Mouse (Mus musculus): ENCODE measurements around the gene Chrdl1.

DNA sequence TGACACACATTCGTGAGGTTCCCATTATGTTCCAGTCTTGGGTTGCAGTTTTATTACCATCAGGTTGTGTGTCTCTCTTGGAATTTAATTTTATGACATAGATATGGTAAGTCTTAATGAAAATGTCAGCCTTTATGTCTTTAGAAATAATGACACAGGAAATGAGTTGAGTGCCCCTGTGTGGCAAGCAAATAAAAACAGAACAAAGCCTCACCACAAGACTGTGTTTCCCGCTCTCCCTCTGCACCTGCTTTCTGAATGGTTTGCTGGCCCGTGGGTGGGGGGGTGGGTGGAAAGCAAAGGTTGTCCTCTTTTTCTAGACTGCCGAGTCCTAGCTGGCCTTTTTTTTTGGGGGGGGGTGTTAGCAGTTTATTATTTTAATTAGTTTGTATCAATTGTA is 48.6 kb upstream of the Chrdl1 start:
- no peak for TF ChIP-seq CTCF (IDR thresholded peaks at IDR 0.05; ENCODE audit: extremely low read depth, insufficient read depth, low read length)
- TF ChIP-seq POLR2A (IDR thresholded peaks at IDR 0.05; ENCODE audit: extremely low read depth, insufficient read depth, low read length), result no peak
